Mouse (Mus musculus): ENCODE measurements around the gene Chmp5.

- TF ChIP-seq CTCF (IDR thresholded peaks at IDR 0.05; ENCODE audit: borderline replicate concordance, insufficient read depth, low read depth, low read length) (no peak), POLR2A (IDR thresholded peaks at IDR 0.05; ENCODE audit: borderline replicate concordance, insufficient read depth, low read length) (no peak)
These were observed 48.1 kb downstream of the Chmp5 start for GRCm38 (mm10) chr4:40996302-40996701.
